Mouse (Mus musculus) NIH3T3 (cell line): ENCODE data around the gene Rtn2.
A peak's percentile ranks its signal among the peaks of the same experiment; 100 is the strongest.

Experiments used
- DNase-seq: peaks from one replicate; pipeline ENCODE4 v3.0.0-alpha.2; 2012; ENCODE audit warnings: low read depth

The Rtn2 gene

DNA sequence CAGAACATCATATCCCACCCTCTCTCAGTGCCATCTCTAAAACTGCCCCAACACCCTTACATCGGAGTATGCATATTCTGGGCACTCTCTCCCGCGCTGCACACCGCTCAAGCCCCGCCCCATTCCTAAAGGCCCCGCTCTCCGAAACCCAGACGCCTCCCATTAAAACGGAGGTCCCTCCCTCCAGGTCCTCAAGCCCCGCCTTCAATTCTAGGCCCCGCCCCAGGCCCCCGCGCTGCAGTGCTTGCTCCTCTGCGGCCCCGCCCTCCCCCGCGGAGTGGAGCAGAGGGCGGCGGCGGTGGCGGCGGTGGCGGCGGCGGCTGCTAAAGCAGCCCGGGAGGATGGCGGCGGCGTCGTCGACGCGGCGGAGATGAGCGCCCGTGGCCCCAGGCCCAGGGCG, at the start of gene Rtn2:
Rtn2 (plus strand) TSS at position 240 of the 400 bp plus-strand sequence.
- DNase-seq, result no peak

DNA sequence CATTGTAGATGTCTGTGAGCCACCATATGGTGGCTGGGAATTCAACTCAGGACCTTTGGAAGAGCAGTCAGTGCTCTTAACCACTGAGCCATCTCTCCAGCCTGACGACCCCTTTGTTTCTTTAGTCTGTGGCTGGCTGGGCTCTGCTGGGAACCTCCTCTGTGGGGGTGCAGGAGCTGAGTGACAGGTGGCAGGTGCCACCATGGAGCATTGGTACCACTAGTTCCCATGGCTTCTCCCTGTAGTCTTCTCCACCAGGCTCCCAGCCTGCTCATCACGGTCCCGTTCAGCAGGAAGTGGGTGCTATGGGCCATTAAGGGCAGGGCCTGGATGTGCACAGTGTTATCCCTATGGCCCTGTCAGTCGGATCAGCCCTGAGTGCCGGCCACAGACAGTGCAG, 47.8 kb upstream of the Rtn2 start:
- DNase-seq, result no peak

DNA sequence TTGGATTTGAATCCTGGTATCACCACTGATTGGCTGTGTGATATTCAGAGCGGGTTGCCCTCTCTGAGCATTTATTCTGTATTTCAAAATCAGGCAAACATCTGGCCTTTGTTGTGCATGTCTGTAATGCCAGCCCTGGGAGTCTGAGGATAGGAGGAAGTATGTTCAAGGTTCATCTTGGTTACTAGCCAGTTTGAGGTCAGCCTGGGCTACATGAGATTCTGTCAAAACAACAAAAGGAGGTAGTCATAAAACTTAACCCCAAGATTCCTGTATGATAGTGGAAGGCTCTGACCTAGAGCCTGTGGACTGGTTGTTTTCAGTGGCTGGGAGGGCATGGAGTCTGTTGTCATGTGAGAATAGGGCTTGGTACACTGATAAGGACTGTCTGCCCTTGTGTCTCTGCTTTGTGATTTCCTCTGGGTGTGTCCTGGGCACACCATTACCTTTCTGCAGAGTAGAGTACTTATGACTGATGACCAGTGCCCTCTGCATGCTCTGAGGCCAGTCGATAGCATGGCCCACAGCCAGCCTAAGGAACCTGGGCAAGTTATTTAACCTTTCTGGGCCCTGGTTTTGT, 47.2 kb upstream of the Rtn2 start:
- no peak for DNase-seq

DNA sequence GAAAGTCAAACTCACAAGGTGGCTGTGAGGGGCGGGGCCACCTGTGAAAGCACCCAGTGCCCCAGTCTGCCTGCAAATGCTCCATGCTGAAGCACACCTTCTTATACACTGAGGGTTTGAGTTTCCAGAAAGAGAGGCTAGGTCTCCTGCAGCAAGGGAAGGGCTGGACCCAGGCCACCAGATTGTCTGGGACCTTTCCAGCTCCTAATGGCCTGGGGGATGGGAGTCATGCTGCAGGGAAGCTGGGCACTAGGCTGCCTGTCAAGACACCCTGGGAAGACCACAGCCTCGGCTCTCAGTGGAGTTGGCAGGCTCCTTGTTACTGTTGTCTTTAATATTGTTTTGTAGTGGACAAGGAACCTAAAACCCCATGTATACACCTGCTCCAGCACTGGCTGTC, 46.0 kb upstream of the Rtn2 start:
- DNase-seq, result no peak

DNA sequence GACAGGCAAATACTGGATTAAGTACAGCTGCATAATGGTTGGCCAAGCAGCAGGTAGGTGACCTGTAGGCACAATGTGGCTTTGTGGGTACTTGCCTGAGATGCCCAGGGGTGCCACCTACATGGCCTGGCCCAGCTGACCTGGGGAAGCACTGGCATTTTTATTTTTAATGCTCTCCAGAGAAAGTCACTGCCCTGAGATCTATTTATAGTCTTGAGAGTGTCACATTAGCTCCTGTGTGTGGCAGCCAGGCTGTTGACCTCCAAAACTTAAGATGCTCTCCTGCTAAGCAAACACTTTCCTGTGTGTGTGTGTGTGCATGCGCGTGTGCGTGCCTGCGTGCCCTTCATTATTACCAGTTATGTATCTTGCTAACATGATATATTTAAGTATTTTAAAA, 44.1 kb upstream of the Rtn2 start:
- no peak for DNase-seq

DNA sequence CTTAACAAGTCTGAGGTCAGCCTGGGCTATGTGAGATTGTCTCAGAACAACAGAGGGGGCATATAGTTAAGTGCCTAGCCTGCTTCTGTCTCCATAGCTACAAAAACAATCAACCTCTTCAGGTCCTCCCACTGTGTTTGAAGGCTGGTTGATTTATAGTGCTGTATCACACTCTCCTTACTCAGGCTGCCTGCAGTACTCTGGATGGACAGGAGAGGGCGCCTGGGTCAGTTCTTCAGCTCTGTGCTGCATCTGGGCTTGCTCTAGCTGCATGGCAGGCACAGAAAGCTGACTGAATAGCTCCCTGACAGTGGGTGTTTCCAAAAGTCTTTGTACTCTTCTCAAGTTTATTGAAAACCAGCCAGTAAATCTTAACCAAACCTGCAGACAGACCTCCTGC, 43.0 kb upstream of the Rtn2 start:
- DNase-seq, result peak; percentile 96

DNA sequence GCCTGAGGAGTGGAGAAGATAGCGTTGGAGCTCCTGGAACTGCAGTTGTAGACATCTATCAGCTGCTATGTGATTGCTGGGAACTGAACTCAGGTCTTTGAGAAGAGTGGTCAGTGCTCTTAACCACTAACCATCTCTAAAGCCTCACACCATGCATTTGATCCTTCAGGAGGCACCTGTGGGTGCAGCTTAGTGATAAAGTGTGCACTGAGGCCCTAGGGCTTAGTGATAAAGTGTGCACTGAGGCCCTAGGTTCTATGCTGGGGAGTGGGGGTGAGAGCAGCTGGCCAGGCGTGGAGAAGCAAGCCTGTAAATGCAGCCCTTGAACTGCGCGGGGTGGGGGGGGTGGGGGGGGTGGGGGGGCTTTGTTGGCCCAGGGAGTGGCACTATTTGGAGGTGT, 42.4 kb upstream of the Rtn2 start:
- no peak for DNase-seq

DNA sequence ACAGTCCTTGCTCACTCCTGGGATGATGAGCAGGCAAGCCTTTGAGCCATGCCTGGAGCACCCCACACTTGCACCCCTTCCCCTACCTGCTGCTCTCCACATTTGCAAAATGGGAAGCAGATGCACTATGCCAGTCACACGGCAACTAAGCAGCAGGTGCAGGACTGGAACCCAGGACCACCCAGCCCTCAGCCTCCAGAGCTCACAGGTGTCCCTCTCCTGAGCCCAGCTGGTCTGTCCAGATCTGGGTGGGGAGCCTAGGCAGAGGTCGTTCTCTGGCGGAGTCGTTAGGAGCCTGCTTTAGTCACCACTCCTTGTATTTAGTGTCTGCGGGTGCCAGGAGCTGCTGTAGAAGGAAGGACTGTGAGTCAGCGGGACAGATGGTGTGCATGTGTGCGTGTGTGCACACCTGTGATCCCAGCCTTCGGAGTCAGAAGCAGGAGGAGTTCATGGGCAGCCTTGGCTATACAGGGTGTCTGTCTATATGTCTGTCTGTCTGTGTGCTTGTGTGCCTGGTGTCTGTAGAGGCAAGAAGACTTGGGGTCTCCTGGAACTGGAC, 41.4 kb upstream of the Rtn2 start:
- no peak for DNase-seq

DNA sequence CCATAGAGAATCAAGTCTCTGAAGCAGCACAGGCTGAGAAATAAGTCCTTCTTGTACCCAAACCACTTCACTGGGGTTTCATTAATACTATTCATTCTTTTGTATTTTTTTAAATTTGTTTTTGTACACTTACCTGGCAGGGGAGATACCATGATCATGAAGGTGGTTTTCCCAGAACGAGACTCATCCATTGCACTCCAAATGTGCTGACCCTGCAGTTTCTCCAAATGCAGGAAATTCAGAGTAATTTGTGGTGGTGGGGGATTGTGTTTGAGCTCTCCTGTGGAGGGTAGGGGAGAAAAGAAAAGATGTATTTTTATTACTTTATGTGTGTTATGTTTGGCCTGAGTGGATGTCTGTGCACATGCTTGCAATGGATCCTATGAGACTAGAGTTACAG, 40.4 kb upstream of the Rtn2 start:
- DNase-seq, result no peak

DNA sequence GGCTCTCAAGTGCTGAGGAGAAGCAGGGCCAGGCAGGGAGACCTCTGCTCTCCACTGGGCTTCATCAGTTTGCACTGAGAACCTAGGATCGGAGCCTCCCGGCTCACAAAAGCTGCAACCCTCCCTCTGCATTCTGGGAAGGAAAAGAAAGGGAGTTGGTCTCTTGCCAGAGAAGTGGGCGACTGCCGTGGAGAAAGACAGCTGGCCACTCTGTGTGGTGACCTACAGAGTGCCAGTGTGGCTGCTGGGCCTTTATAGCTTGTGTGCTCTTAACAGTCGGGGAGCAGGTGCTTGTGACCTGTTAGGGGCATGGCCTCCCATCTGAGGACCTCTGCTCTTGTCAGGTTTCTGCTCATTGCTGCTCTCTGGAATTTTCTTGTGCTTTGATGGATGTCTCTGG, 38.6 kb upstream of the Rtn2 start:
- DNase-seq, result no peak

DNA sequence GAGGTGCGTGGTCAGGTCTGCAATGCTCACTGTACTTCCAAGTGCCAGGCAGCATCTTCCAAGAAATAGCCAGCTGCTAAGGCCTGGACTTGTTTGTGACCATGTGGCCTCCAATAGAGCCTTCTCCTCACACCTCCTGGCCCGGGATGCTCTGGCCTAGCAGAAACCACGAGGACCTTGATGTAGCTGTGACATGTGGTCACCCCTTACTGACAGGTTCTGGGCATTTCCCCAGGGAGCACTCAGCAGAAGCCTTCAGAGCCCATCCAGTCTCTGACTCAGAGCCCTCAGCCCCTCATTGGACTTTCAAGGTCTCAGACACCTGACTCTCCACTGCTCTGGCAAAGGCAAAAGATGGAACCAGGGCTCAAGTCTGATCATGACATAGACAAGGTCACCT, 37.3 kb upstream of the Rtn2 start:
- no peak for DNase-seq

DNA sequence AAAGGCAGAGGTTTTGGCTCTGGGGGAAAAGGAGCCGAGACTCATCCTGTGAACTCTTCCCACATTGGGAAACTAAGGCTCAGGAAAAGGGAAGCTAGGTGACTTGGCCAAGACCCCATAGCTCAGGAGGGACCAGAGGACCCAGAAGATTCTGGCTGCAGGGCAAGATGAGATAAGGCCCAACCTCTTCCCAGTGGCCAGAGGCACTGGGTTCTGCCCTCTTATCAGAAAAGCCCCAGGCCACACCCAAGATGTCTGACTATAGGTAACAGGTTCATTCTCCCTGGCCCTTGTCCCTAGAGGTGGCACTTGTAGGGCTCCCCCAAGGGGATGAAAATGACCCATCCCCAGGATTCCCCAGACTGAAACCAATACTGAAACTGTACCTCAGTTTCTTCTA, 35.6 kb upstream of the Rtn2 start:
- no peak for DNase-seq

DNA sequence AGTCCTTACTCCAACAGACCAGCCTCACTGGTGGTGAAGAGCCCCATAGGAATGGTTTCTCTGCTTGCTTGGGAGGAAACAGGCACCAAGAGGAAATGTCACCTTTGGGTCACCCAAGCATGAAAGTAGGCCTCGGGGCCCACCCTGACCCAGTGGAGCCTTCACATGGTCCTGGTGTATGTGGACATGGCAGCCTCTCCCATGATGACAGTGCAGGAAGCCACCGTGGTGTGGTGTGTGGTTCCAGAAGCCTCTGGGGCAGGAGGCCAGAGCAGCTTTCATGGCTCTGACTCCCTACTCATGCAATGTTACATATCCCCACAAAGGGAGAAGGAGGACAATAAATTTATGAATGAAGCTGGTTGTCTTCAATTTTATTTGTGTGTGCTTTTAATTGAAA, 34.9 kb upstream of the Rtn2 start:
- DNase-seq, result no peak

DNA sequence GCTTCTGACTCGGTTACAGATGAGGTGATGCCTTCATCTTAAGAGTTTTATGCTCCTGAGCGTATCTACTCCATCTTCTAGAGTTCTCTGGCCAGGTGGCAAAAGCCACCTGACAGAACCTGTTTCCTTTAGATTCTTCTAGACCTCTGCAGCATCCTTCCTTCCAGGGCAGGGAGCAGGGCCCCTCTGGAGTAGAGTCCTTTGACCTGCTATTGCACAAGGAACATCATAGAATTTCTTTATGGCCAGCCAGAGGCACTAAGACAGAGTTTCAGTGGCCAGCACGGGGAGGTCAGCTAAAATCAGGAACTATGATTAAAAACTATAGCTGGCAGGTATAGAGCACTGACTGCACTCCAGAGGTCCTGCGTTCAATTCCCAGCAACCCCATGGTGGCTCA, 30.3 kb upstream of the Rtn2 start:
- DNase-seq, result no peak

DNA sequence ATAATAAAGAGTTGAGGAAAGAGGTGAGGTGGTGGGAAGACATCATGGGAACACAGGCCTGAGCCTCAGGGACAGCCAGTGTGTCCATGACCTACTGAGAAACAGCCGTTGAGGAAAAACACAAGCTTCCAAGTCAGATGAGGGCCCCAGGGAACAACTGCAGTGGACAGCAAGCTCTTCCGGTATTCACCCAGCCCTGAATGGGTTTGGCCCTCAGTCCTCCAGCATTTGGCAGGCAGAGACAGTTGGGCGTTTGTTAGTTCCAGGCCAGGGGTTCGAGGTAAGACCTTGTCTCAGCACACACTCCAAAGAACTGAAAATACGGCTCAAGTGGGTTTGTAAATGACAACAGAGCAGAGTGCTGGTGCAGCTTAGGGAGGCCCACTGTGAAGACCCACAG, 29.0 kb upstream of the Rtn2 start:
- DNase-seq, result no peak

DNA sequence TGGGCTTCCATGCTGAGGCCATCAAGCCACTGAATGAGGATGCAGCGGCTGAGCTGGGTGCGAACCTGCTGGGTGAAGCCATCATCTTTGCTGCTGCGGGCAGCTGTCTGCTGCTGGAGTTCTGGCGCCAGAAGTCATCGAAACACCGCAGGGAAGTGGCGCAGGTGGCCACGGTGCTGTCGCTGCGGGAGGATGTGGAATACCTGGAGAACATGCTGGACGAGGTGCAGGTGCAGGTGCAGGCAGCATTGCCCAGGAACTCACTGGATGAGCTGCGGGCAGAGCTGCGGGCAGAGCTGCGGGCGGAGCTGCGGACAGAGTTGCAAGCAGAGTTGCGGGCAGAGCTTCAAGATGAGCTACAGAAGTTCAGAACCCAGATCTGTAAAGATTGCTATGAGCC, 27.0 kb upstream of the Rtn2 start:
- no peak for DNase-seq

DNA sequence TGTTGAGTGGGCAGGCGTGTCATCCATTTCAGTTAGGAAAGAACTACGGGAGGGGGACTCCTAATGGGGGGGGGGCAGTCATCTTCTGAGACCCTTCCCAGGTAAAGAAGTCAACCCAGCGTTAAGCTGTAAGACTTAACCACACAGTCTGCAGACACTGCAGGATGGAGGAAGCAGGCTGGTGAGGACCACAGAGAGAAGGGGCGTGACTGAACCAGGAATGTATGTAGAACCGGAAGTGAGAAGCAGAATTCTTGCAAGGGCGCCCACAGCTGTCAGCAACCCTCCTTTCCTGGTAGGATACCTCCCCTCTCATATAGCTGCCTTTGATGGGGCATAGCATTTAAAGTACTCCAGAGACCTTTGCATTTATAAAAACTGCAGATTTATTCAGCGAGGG, 25.9 kb upstream of the Rtn2 start:
- no peak for DNase-seq

DNA sequence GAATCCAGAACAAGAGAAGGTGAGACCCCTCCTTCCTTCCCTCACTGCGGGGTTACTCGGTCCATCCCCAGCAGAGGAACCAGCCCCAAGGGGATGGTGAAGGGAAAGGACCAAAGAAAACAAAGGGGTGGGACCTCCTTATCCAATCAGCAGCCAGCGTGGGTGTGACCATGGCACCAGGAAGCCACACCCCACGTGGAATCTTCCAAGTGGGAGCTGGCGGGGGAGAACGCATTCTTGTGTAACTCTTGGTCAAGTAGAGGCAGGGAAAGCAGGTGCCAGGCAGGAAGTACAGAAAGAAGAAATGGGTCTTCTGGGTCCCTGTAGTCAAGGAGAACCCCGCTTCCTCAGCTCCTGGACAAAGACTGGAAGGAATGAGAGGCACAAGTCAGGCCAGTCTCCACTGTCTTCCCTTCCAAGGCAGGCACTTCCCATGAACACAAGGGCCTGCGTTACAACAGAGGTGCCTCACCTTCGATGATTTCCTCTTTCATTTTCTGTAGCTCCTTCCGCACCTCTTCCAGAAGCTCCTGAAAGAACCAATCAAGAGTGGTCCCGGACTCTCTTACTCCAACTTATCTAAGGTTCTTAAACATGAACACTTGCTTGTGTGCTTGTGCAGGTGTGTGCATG, 24.9 kb upstream of the Rtn2 start:
- peak; percentile 51 for DNase-seq

DNA sequence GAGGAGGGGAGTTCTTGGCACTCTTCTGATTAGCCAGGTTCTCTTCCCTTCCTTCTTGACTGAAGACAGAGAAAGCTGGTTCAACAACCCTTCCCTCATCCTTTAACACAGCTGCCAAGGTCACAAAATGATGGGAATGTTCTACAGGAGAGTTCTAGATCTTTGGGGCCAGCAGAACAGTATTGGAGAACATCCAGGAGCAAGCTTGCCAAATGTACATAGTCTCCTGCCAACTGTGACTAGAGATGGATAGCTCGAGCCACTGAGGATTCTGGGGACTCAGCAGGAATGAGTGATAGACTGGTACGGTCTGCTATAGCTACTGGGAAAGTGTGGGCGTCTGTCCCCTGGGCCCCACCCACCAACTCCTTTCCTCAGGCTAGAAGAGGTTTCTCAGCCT, 24.1 kb upstream of the Rtn2 start:
- no peak for DNase-seq

DNA sequence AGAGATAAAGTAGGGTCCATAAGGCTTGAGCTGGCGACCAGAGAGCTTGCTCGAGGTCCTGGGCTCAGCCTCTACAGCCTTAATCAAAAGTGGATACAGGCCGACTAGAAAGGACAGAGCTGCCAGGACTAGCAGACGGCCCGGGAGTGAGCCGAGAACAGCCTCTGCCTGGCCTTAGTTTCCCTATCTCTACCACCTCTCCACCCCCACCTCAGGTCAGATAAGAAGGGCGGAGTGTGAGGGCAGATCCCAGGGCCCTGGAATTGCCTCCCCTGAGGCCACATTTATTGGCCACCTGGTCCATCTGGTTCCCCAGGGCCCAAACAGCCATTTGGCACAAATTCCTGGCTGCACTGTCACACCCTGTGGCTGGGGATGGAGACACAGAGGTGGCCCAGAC, 17.3 kb upstream of the Rtn2 start:
- no peak for DNase-seq

DNA sequence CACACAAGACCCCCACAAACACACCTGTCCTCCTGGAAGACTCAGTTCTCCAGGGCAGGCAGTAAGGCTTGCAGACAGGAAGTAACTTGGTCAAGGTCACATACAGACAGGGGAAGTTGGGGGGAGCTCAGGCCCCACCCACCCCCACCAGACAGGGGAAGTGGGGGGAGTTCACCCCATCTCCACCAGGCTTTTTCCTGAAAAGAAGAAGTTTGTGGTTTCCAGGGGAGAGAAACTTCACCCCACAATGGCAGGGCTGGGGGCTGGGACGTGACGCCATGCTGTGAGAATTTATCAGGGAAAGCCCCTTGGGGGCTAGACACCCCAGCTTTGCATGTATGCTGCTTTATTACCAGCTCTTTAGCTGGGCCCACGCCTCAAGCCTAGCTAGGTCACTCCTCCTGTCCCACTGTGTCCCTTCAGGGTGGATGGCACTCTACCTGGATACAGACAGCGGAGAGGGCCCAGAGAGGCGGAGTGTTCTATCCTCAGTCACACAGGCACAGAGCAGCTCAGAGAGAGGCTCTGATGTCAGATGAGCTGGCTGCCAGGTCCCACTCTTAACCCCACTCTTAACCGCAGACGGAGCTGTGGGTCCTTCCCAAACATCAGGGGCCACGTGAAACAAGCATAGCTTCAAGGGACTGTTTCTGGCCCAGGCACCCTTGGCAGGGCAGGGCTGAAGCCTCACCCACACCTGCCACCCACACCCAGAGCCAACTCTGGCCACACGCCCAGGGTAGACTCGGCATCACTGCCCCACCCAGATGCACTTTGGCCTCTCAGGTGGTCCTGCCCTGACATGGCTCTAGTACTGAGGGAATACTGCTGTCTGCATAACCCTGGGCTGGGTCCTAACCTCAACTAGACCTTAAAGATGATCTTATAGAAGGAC, 16.2 kb upstream of the Rtn2 start:
- DNase-seq, result no peak

DNA sequence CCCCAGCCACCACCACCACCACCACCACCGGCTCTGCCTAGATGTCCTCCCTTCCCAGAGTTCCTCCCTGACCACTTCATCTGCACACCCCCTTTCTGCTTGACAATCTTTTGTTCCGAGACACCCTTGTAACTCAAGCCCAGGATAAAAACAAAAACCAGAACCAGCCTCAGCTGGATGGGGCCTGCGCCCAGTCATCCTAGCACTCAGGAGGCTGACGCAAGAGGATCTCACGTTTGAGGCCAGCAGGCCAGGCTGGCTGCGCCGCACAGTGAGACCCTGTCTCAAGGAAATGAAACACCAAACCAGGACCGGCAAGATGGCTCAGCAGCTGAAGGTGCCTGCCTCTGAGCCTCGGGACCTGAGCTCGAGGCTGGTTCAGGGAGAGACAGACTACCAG, 15.4 kb upstream of the Rtn2 start:
- DNase-seq, result peak; percentile 57

DNA sequence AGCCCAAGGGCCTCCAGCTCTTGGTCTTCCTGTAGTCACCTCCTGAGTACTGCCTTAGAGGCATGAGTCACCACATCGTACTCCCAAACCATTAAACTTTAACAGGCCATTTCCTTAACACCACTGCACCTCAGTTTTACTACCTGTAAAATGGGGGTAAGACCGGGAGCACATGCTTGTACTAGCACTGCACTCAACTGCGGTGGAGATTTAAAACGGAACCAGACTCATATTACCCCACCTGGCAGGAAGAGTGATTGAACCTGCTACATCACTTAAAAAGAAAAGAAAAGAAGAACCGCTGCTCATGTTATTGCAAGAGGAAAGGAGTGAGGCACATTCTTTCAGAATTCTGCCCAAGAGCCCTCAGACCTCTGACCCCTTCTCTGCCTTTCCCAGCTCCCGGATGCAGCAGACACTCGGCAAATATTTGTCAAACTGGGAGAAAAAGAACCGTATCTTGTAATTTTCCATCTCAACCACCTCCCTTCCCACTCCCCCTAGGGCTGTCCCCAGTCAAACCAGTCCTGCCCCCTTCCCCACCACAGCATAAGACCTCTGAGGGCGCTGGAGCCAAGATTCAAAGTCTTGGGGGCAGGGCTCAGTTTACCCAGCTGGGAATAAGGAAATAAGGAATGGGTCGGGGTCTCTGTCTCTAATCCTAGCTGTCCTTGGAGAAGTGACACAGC, 13.3 kb upstream of the Rtn2 start:
- peak; percentile 35 for DNase-seq
